Mouse (Mus musculus) monocyte, adult 5-6 weeks (primary cell): ENCODE results near the gene Gm10260. TPM values are rescaled to one million over a fixed set of nuclear protein-coding genes. Genes with fewer than 3 reads are reported as not detected.

Source experiments
- ATAC-seq: fragments of 153-309, 156-312 bp; replicated peaks from 2 replicates; pipeline ENCODE4 v1.8.0; 2017; ENCODE audit warnings: mild to moderate bottlenecking; ENCODE audit not compliant: low TSS enrichment, insufficient number of reproducible peaks, severe bottlenecking, poor library complexity, low FRiP score
- total RNA-seq: library from RNA; stranded (forward); fragments of 200-1000, 200-491, 200-594 nt; gene quantifications from 3 replicates; pipeline ENCODE4 v1.2.3, GENCODE M21; 2017

The Gm10260 gene
- total RNA-seq, 1 experiment from 2014 or later = 13.1 TPM

DNA sequence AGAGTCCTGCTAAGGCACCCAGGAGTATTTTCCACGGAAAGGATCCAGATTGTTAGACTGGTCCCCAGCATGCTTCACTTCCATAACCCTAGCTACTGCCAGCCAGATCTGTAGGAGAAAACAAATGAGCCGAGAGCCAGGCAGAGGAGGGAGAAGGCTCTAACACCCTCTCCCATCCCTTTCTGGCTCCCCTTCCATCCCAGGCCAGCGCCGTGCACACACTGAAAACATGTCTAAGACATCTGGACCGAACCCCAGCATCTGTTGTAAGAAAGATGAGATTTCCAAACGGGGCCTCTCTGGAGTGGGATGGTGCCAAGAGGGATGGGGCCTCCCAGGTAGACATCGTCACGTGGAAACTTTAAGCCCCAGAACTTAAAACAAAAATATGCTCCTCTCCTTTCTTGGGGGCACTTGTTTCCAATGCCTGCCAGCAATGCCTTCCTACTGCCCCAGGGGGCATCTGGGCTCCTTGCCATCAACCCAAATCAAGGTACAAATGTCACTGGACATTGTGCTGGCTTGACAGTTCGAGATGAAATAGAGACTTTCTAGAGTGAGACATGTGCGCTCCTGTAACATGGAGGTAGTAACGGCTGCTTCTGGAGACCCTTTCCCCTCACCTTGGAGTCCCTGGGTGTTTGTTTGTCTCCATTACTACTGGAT, 35.1 kb downstream of the Gm10260 start:
- ATAC-seq = no peak

DNA sequence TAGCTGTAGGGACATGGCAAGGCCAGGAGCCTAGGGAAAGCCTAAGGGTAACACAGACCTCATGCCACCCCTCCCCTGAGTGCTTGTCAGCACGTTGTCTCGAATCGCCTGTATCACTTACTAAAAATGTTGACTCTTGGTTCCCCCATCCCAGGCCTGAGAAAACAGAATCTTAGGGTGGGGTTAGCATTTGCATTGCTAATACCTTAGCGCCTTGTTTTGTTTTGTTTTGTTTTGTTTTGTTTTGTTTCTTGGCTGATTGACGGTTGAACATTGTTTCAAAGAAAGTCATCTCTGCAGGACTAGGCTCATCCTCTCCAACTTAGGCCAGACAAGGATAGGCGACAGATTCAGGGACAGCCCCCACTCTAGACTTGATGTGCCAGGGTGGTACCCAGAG, 35.9 kb downstream of the Gm10260 start:
- ATAC-seq = no peak

DNA sequence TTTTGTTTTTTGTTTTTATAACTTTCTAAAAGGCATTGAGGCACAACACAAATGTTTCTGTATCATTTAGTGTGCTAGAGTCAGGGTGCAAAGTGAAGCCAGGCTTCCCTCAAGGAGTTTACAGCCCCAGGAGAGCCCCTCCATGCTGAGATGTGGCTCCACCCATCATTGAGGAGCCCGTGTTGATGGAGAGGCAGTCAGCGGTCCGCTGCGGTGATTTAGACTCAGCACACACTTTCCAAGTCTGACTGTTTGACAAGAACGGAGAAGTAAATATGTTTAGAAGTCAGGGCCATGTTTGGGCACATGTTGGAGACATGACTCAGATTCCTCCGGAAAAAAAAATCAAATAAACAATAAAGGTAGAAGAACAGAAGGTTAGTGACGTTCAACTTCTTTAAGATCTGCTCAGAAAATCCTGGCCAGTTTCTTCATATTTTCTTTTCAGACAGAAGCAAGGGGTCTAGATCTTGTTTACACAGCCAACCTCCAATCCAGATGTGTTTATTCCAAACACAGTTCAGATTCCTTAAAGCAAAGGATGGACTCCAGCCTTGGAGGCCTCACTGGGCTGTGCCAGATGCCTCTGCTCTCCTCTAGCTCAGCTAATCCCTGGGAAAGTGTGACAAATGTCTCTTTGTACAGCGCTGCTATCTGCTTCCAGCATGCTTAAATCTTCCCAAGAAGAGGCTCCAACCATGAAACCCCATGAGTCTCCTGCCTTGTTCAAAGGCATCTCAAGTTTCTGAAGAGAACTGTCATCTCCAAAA, 47.7 kb downstream of the Gm10260 start:
- no peak for ATAC-seq

DNA sequence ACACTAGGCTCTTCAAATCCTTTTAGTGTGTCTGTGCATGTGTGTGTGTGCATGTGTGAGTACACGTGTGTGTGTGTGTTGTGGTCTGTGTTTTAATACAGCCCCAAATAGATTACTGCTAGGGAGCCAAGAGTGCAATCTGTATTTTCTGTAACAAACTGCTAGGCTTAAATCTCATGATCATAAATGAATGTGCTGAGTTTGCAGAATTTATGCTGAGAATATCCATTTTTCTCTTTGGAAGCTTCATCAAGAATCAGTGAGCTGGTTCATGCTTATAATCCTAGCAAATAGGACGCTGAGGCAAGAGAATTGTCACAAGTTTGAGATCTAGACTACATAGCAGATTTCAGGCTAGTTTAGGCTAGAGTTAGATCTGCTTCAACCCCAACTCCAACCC, 48.9 kb downstream of the Gm10260 start:
- no peak for ATAC-seq
